Comparison of ENCODE assay signal across 14 mouse cellular contexts in the genomic region with DNA sequence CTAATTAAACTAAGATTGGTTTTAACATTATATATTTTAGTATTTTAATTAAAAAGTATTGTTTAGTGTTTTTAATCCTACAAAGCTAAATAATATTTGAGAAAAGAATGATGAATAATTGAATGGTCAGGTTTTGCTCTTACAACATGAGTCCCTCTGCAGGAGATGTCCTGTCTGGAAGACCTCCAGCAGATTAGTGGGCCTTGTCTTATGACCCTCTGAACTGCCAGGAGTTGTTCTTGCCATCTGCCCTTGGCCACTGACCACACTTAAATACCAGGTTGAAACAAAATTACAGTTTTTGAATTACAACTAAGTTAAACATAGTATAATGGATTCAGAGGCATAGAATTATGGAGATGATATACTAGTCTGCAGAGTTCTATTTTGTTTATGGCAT.
DNase-seq lines count a peak whose midpoint lies in the region.
"Had no signal": no experiment of that assay in that cellular context is flagged by ENCODE, and none has a peak within 500 bp of the region (broad histone marks: within the 10 kb centered on the region; RNA-seq: fewer than 3 reads in every experiment).

No protein-coding gene starts in this region.

- peak; percentile 10 for DNase-seq in cerebellum, adult 11-12 months
- no peak for DNase-seq in cerebellum, postnatal 4 days (ENCODE audit: low spot score in 2 of 2)
- DNase-seq in cerebellum, adult 9-11 months: peak; percentile 30
- no peak for DNase-seq in cerebellum, adult 8-10 months
- DNase-seq in cerebellum, postnatal 14 days: peak; percentile 75 to 81
- no peak for DNase-seq in spleen, postnatal 10 days (ENCODE audit: low spot score in 2 of 2)
- DNase-seq in heart, adult 11 months: no peak
- DNase-seq: adrenal gland, adult 8-10 months; adrenal gland, postnatal 25 days; gastrocnemius, postnatal 10 days; gastrocnemius, postnatal 36 days; heart, postnatal 10 days; heart, postnatal 36 days; kidney, adult 11 months had no signal

Comparison
In these comparisons a context has a peak if more than half of its experiments do, and no peak if none do; other contexts are left out.
1. DNase-seq: peak in cerebellum, adult 11-12 months (single experiment), cerebellum, adult 9-11 months (single experiment) and cerebellum, postnatal 14 days (2 of 2); none in cerebellum, postnatal 4 days (0 of 2), cerebellum, adult 8-10 months (single experiment), spleen, postnatal 10 days (0 of 2) and heart, adult 11 months (single experiment).